Mouse (Mus musculus): ENCODE data around the gene Zkscan1.

Zkscan1 gene

DNA sequence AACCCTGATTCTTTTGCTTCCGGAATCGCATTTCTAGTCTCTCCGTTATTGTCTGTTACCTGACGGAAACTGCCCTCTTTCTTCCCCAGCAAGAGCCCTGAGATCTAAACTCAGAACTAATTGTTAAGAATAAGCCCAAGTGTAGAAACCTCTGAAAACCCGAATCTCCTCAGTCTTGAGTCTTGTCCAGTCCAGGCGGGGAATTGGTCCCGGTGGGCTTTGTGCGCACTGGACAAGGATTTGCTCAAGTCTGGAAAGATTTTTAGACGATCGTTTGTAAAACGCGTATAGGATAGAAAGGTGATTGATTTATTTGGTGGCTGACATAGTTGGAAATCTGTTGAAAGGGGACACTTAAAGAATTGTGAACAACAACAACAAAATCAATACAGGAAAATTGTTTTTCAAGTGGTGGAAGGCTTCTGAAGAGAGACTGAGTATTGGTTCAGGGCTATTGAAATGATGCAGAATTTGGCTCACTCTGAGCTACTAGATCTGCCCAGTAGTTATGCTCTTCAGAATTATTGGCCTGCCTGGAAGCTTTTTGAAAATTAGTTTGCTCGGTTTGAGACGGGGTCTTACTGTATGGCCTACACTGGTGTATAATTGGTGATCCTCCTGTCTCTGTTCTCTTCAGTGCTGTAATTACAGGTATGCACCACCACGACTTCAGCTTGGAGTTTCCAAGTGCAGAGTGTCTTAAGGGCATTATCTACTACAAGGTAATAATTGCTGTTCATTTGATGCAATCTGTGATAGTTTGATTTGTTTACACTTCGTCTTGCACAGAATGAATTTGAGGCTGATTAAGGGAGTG lies 32.5 kb downstream of the Zkscan1 start:
- CTCF ChIA-PET: interaction anchor here (0.9 kb wide), 1 partner anchor 32 kb away, joined by 3 read pairs; the partner anchor contains the start of gene Zkscan1

DNA sequence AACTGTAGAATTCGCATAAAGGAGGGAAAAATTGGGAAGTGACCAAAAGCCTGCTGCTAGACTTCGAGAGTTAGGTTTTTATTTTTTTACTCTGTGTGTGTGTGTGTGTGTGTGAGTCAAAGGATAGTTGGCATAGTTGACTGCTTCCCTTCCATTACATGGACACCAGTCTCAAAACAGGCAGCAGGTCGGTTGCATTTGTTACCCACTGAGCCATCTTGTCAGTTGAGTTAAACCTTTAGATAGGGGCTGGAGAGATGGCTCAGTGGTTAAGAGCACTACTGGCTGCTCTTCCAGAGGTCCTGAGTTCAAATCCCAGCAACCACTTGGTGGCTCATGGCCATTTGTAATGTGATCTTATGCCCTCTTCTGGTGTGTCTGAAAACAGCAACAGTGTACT lies 33.2 kb downstream of the Zkscan1 start:
- CTCF ChIA-PET: interaction anchor here (0.7 to 0.9 kb wide), 2 partner anchors 33 to 66 kb away, joined by 3 to 4 read pairs; partner anchors contain the start of gene Zkscan1

DNA sequence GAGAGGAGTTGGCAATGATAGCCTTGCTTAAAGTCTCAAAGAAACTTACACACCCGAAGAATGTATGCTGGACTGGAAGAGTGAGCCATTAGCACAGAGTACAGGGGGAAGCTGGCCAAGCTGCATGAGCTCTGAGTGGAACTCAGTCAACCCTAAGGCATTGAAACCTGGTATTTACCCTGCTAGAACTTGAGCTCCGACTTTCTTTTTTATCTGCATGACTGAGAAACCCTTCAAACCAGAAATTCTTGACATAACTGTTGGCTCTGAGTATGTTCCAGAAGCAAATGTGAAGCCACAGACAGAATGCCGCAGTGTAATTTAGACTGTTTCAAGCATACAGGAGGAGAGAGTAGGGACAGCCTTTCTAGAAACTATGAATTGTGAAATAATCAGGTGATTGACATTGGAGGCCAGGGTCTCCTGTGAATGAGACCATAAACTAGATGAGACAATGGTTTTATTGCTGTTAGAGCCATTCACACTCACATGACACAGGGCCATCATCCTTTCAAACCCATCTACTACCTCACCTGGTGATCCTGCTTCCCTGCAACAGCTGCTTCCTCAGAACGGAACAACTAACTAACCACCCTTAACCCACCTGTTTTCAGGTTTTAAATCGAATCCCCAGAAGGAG lies 47.7 kb downstream of the Zkscan1 start:
- CTCF ChIA-PET: no interaction called here

DNA sequence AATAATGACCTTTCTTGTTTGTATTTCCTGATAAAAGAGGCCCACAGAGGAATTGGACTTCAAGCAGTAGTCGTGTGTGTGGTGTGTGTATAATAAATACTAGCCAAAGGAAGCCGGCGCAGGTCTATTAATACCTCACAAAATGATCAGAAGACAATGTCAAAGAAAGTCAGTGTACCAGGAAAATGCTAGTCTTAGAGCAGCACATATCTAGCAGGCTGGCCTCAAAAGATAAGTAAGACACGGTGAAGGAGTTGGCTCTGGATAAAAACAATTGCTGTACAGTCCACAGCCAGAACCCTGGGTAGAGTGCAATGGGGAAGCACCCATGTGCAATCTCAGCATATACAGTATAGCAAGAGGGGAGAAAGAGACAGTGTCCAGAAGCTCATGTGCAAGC lies 52.4 kb downstream of the Zkscan1 start:
- CTCF ChIA-PET: no interaction called here

DNA sequence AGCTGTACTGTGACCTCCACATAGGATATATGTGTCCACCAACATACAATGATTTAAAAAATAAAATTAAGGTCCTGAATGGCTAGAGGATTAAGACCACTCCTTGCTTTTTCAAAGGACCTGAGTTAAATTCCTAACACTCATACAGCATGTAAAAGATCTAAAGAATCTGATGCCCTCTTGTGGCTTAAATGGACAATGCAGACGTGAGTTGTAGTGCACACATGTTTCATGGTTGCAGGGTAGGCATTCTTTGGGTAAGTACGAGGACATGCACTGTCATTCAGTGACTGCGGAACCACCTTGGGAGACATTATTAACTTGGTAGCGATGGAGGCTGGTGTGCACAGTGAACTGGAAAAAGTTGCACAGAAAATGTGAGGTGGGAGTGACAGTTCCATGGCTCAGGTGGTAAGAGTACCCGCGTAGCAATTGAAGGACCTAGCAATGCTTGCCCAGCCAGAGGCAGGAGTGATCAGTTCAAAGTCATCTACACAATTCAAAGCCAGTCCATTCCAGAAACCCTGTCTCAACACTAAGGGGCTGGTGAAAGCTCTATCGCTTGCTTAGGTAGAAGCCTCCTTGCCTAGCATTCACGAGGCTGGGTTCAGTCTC lies 53.2 kb downstream of the Zkscan1 start:
- CTCF ChIA-PET: interaction anchor here (0.6 kb wide), 1 partner anchor 152 kb away, joined by 5 read pairs; no protein-coding TSS in a partner anchor

DNA sequence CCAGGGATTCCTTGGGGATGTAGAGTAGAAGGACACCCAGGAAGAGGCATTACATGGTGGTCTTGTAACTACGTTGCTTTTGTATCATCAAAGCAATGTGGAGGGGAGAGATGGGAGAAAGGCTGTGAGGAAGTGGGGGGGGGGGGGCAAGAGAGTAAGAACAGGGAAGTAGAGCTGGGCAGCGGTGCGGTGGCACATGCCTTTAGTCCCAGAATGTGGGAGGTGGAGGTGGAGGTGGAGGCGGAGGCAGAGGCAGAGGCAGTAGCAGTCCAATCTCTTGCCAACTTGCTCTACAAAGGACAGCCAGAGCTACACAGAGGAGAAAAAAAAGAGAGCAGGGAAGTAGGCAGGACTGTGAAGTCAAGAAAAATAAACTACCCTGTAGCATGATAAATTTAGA lies 53.7 kb downstream of the Zkscan1 start:
- CTCF ChIA-PET: interaction anchor here (0.6 kb wide), 2 partner anchors 124 to 1321 kb away, joined by 4 to 7 read pairs; no protein-coding TSS in a partner anchor

DNA sequence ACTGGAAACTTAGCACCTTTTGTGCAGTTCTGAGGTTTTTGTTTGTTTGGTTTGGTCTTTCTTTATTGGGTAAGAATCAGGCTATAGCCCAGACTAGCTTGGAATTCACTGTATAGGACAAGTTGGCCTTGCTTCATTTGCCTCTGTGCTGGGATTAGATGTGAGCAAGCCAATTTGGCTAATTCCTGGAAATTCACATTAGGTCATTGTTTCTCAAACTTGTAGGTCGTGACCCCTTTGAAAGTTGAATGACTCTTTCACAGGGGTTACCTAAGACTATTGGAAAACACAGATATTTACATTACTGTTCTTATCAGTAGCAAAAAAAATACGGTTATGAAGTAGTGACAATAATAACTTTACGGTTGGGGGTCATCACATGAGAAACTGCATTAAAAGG lies 69.5 kb downstream of the Zkscan1 start:
- CTCF ChIA-PET: no interaction called here

DNA sequence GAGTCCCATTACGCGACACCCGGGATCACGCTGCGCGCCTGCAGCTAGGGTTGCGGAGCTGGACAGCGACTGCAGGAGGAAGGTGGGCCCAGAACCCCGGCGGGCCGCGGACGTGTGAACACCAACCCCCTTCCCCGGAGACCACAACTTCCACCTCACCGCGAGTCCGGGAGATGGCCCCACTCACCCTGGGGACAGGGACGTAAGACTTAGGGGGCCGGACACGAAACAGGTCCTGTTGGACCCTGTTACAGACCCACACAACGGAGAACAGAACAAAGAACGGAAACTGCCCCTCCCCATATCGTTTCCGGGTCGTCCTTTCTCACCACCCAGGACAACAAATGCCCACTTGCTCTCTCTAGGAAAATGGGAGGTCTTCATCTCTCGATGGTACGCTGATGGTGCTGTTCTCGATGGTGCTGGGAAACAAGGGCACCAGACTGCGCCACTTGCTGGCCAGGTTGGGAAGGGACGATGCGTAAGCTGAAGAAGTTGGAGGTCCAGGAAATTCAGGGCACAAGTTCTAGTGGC lies 70.6 kb downstream of the Zkscan1 start, which contains the start of gene Zfp113:
Zfp113 (minus strand) TSS at position 302 of the 534 bp plus-strand sequence.
- CTCF ChIA-PET: no interaction called here
